Mouse (Mus musculus) kidney, postnatal 36 days (tissue): ENCODE results near the gene Eif3i.
A peak's percentile ranks its signal among the peaks of the same experiment; 100 is the strongest.

Source experiments
- DNase-seq, 2 experiments: peaks; one replicate each; pipeline ENCODE4 v3.0.0; 2021 to 2022; ENCODE audit warnings: mixed read lengths in 2 of 2

Eif3i gene

GRCm38 (mm10) chr4:129600233-129601158 lies at the start of gene Eif3i, which contains the start of gene Tmem234:
Gene Eif3i, minus strand, starts transcription at chr4:129600648.
Gene Tmem234, plus strand, starts transcription at chr4:129600668.
- DNase-seq, result peak; percentile 88 to 91

GRCm38 (mm10) chr4:129648656-129649055 lies 48.2 kb upstream of the Eif3i start:
- DNase-seq, result no peak

- no peak for DNase-seq
These were observed 44.8 kb upstream of the Eif3i start for GRCm38 (mm10) chr4:129645204-129645603.

GRCm38 (mm10) chr4:129641756-129642155 lies 41.3 kb upstream of the Eif3i start:
- DNase-seq, result peak in 1 of 2 experiments; percentile 24

GRCm38 (mm10) chr4:129640638-129641467 lies 40.4 kb upstream of the Eif3i start, which contains the start of gene Txlna:
Gene Txlna, minus strand, starts transcription at chr4:129641065.
- peak; percentile 98 for DNase-seq

- DNase-seq, result peak; percentile 37 to 56
These were observed 39.7 kb upstream of the Eif3i start for GRCm38 (mm10) chr4:129640101-129640637.

- DNase-seq, result no peak
These were observed 38.8 kb upstream of the Eif3i start for GRCm38 (mm10) chr4:129639221-129639620.

GRCm38 (mm10) chr4:129633852-129634251 lies 33.4 kb upstream of the Eif3i start:
- DNase-seq, result no peak

- no peak for DNase-seq
These were observed 31.4 kb upstream of the Eif3i start for GRCm38 (mm10) chr4:129631867-129632266.

- peak; percentile 58 to 78 for DNase-seq
These were observed 30.5 kb upstream of the Eif3i start for GRCm38 (mm10) chr4:129630944-129631343.

GRCm38 (mm10) chr4:129626035-129626434 lies 25.6 kb upstream of the Eif3i start:
- DNase-seq, result no peak

GRCm38 (mm10) chr4:129625496-129625895 lies 25.0 kb upstream of the Eif3i start:
- no peak for DNase-seq

GRCm38 (mm10) chr4:129625029-129625370 lies 24.6 kb upstream of the Eif3i start:
- DNase-seq, result peak; percentile 39 to 68

- DNase-seq, result peak; percentile 86 to 93
These were observed 24.0 kb upstream of the Eif3i start for GRCm38 (mm10) chr4:129624281-129625028.

- peak; percentile 62 to 64 for DNase-seq
These were observed 23.2 kb upstream of the Eif3i start, which contains the start of gene Ccdc28b for GRCm38 (mm10) chr4:129623681-129624091. Gene Ccdc28b, minus strand, starts transcription at chr4:129623947.

GRCm38 (mm10) chr4:129622803-129623535 lies 22.5 kb upstream of the Eif3i start:
- DNase-seq, result no peak

- DNase-seq, result no peak
These were observed 21.8 kb upstream of the Eif3i start for GRCm38 (mm10) chr4:129622120-129622802.

GRCm38 (mm10) chr4:129621283-129621841 lies 20.9 kb upstream of the Eif3i start:
- peak; percentile 46 to 68 for DNase-seq

- DNase-seq, result peak in 1 of 2 experiments; percentile 12
These were observed 20.2 kb upstream of the Eif3i start for GRCm38 (mm10) chr4:129620419-129621282.
